Mouse (Mus musculus) limb, embryonic 11.5 days (tissue): Measurements from ENCODE around the gene Gm9495. TPM values are rescaled to one million over a fixed set of nuclear protein-coding genes. Genes with fewer than 3 reads are reported as not detected.

Experiments
- ATAC-seq: fragments of 200-750 bp; cut with Nextera tagmentation; 2 replicates; pipeline ENCODE4 v1.8.0; 2017; ENCODE audit warnings: low read depth; ENCODE audit not compliant: insufficient number of reproducible peaks, low FRiP score, low TSS enrichment
- DNase-seq: peaks from one replicate; pipeline ENCODE4 v3.0.0-alpha.2; 2015; ENCODE audit warnings: low spot score
- H3K27ac ChIP-seq: fragments of 300-500 bp; sonication (generic); replicated peaks from 2 replicates; pipeline ENCODE4 v1.5.1; 2014; ENCODE audit warnings: low read depth, mild to moderate bottlenecking, low read length
- H3K27me3 ChIP-seq: fragments of 300-500 bp; sonication (generic); 2 replicates; pipeline ENCODE4 v1.6.1; 2014; ENCODE audit warnings: mild to moderate bottlenecking, low read length, mixed read lengths; ENCODE audit not compliant: control insufficient read depth, insufficient read depth
- H3K36me3 ChIP-seq: fragments of 300-500 bp; sonication (generic); 2 replicates; pipeline ENCODE4 v1.6.1; 2014; ENCODE audit warnings: mild to moderate bottlenecking, low read length, moderate library complexity, mixed read lengths; ENCODE audit not compliant: control insufficient read depth, insufficient read depth
- H3K4me1 ChIP-seq: fragments of 300-500 bp; sonication (generic); 2 replicates; pipeline ENCODE4 v1.6.1; 2014; ENCODE audit warnings: low read length, mixed read lengths; ENCODE audit not compliant: control insufficient read depth, insufficient read depth
- H3K4me2 ChIP-seq: fragments of 300-500 bp; sonication (generic); 2 replicates; pipeline ENCODE4 v1.6.1; 2014; ENCODE audit warnings: low read depth, mild to moderate bottlenecking, moderate library complexity; ENCODE audit not compliant: severe bottlenecking
- H3K4me3 ChIP-seq: fragments of 300-500 bp; sonication (generic); 2 replicates; pipeline ENCODE4 v1.5.1; 2014; ENCODE audit warnings: low read depth, low read length
- H3K9ac ChIP-seq: fragments of 300-500 bp; sonication (generic); 2 replicates; pipeline ENCODE4 v1.6.1; 2014; ENCODE audit warnings: mild to moderate bottlenecking, low read length
- H3K9me3 ChIP-seq: fragments of 300-500 bp; sonication (generic); 2 replicates; pipeline ENCODE4 v1.6.1; 2016; ENCODE audit warnings: low read length; ENCODE audit not compliant: control insufficient read depth
- WGBS: fragments of 180-500 bp; shearing (Covaris S2); extraction: QIAGEN DNeasy Blood & Tissue Kit; methylation state at CpG from one replicate; pipeline ENCODE4 v1.1.7; 2014; 5-methylcytosine and 5-hydroxymethylcytosine counted together
- polyA plus RNA-seq: library from polyadenylated mRNA; unstranded; fragments of >200 nt; fragmentation: Nextera tagmentation; extraction: Ambion mirVana; gene quantifications from 2 replicates; pipeline ENCODE4 v1.2.1, GENCODE M21; 2014

Gm9495 gene
- polyA plus RNA-seq, 1 experiment from 2014 or later = not detected

DNA sequence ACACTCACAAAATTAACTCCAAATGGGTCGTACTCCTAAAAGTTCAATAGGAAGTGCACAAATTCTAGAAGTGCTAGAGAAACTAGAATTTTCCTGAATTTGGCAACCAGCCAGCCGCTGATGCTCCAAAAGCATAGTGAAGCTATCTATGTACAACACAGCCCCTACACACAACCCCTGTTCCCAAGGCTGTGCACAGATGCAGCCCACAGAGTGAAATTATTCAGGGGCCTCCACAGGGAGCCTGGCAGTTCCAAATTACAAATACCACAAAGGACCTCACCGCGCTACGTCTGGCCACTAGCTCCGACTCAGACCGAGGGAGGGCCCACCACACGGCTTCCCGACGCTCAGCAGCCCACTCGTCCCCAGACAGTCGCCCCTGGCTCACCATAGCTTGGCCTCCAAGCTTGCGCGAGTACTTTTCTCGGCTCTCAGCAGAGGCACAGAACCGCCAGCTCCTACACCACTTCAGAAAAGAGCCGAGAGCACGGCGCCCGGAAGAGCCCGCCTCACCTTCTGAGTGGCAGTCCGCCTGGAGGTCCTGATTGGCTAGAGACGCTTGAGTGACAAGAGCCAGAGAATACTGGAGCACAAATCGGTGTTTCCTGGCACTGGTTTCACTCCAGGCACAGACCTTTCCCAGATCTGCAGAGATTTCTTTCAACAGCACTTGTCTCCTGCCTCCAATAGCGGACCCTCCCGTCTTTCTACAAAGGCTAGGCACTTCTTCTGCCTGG lies 58.1 kb downstream of the Gm9495 start:
- 2% methylated on average over 26 of the region's 26 CpGs for WGBS
- peak overlapping the region; percentile 91 for H3K27ac ChIP-seq
- peak; percentile 97 for ATAC-seq

DNA sequence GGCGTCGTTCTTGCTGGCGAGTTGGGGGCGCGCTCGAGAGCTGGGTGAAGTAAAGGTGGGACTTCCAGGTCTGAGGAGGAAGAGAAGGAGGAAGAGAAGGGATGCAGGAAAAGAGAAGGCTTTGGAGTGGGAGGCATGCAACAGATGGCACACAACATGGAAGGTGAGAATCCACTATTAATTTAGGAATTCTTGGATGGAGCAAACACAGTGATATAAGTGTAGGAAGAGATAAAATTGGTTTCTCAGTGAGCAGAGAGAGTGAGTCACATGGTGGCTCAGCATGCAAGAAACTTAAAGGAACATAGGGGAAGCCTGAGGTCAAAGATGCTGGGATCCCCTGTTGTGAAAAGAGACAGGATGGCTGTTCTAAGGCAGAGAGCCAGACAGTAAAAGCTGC lies 69.0 kb downstream of the Gm9495 start:
- Histone ChIP-seq H3K27me3 (no peaks in the 10 kb centered on the region), H3K9me3 (peaks cover 14% of the 10 kb centered on the region), H3K9ac (no peak overlapping the region), H3K27ac (no peak overlapping the region), H3K4me2 (no peak overlapping the region), H3K4me1 (no peaks in the 10 kb centered on the region), H3K4me3 (no peak overlapping the region), H3K36me3 (peaks cover 10% of the 10 kb centered on the region; the same call in 1 of the 2 replicates)
- ATAC-seq = no peak
- 100% methylated on average over 6 of the region's 6 CpGs for WGBS
- no peak for DNase-seq

More for the DNA sequence above, 58.1 kb downstream of the Gm9495 start:
- Histone ChIP-seq H3K27me3 (no peaks in the 10 kb centered on the region), H3K4me2 (peak overlapping the region; percentile 60), H3K36me3 (no peaks in the 10 kb centered on the region), H3K4me1 (peaks cover 5% of the 10 kb centered on the region; the same call in 1 of the 2 replicates), H3K4me3 (peak overlapping the region; percentile 85), H3K9ac (peak overlapping the region; percentile 93), H3K9me3 (peaks cover 5% of the 10 kb centered on the region; the same call in 1 of the 2 replicates)
- DNase-seq = peak; percentile 88

Other genes starting within 250 kb of the Gm9495 start
- gene Zfp930, start 244.5 kb downstream of the Gm9495 start, polyA plus RNA-seq = 19.4 and 21.8 TPM in 2 replicates
- gene D130040H23Rik, start 182.5 kb downstream of the Gm9495 start, polyA plus RNA-seq = 5.1 and 6.7 TPM in 2 replicates
- not detected in 2 replicates for gene Gm7697, start 69.4 kb upstream of the Gm9495 start, polyA plus RNA-seq
- gene Zfp868, start 172.0 kb upstream of the Gm9495 start, polyA plus RNA-seq = 31.2 and 34.2 TPM in 2 replicates
- 2.2 and 2.7 TPM in 2 replicates for gene Zfp964, start 200.9 kb upstream of the Gm9495 start, polyA plus RNA-seq